Mouse (Mus musculus) E14TG2a.4 (cell line): ENCODE measurements around the gene Nfkbil1.

ENCODE experiments used
- H3K27me3 ChIP-seq: 2 replicates; pipeline ENCODE4 v1.6.1; 2014; ENCODE audit warnings: low read length, control low read depth; ENCODE audit not compliant: insufficient read depth
- H3K36me3 ChIP-seq: 2 replicates; pipeline ENCODE4 v1.6.1; 2014; ENCODE audit warnings: low read length, control low read depth; ENCODE audit not compliant: insufficient read depth
- H3K4me1 ChIP-seq: replicated peaks from 2 replicates; pipeline ENCODE4 v1.6.1; 2014; ENCODE audit warnings: low read depth, low read length, control low read depth
- H3K4me3 ChIP-seq: replicated peaks from 2 replicates; pipeline ENCODE4 v1.5.1; 2014; ENCODE audit warnings: mild to moderate bottlenecking, low read length
- H3K9me3 ChIP-seq: 2 replicates; pipeline ENCODE4 v1.6.1; 2014; ENCODE audit warnings: low read length, control low read depth
- CTCF ChIP-seq: conservative IDR thresholded peaks from 2 replicates; pipeline ENCODE4 v1.5.1; 2014; ENCODE audit warnings: low read length
- NANOG ChIP-seq: IDR thresholded peaks from 2 replicates; pipeline ENCODE4 v1.6.1; 2014; ENCODE audit warnings: borderline replicate concordance, low read length, mixed read lengths
- POU5F1 ChIP-seq: IDR thresholded peaks from 2 replicates; pipeline ENCODE4 v1.6.1; 2014; ENCODE audit warnings: low read length, borderline replicate concordance

Nfkbil1 gene

DNA sequence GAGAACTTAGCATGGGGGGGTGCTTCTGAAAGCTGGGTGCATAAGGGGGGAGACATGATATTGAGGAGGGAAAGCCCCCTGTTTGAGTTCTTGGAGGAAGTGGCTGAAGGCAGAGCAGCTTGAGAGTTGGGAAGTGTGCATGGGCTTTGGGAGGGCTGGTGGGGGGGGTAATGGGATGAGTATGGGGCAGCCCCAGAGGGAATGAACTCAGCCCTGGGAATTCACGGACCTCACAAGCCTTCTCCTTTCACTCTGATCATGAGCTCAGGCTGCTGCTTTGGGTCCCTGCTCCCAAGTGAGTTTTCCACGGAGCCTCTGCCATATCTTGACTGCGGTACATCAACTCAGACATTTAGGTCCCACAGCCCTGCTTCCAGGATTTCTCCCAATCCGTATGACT, 33.1 kb downstream of the Nfkbil1 start:
- Histone ChIP-seq H3K4me1 (peaks cover 25% of the 10 kb centered on the region; the same call in 1 of the 2 replicates), H3K4me3 (no peak overlapping the region), H3K9me3 (0 out of 2 replicates have a peak, but pooled peaks cover 5% of the 10 kb centered on the region), H3K36me3 (no peaks in the 10 kb centered on the region), H3K27me3 (peaks cover 93% of the 10 kb centered on the region)
- TF ChIP-seq NANOG = no peak
- TF ChIP-seq POU5F1 = no peak
- no peak for TF ChIP-seq CTCF

DNA sequence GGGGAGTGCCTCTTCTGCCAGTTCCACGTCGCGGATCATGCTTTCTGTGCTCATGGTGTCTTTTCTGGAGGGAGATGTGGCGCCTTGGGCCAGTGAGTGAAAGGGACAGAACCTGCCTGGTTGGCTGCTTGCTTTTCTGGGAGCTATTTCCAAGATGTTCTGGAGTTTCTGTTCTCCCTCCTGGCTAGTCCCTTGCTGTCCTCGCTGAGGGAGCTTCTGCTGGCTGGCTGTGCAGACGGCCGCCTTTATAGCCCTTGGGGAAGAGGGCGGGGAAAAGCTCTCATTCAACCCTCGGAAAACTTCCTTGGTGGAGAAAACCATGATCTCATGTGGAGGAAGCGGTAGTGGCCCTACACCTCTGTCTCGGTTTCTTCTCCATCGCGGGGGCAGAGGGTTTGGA, 33.8 kb downstream of the Nfkbil1 start, which contains the start of gene Tnf:
Gene Tnf, minus strand, starts transcription at position 221 of the 400 bp plus-strand sequence.
- Histone ChIP-seq H3K4me3 (no peak within 1 kb of the TSS), H3K27me3 (peaks cover 97% of the 10 kb centered on the region), H3K9me3 (0 out of 2 replicates have a peak, but pooled peaks cover 5% of the 10 kb centered on the region), H3K4me1 (peaks cover 25% of the 10 kb centered on the region; the same call in 1 of the 2 replicates), H3K36me3 (no peaks in the 10 kb centered on the region)
- TF ChIP-seq NANOG (no peak), POU5F1 (no peak), CTCF (no peak)

DNA sequence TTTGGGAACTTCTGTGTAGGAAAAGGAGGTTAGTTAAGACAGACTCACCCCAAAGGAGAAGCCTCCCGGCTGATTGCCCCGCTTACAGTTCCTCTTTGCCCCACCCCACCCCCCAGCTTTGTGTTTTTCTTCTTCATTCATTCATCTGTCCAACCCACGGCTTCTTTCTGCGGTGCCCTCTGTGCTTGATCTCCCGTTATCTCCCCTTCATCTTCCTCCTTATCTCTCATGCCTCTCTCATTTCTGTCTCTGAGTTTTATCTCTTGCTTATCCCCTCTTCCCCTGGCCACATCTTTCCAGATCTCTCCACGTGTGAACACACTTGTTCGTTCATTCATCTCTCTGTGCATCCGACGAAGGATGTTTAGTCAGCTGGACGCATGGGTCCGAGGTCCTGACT, 34.5 kb downstream of the Nfkbil1 start:
- no peak overlapping the region for H3K4me3 ChIP-seq
- peaks cover 30% of the 10 kb centered on the region for H3K4me1 ChIP-seq
- H3K9me3 ChIP-seq = 0 out of 2 replicates have a peak, but pooled peaks cover 5% of the 10 kb centered on the region
- TF ChIP-seq CTCF (no peak), NANOG (no peak), POU5F1 (no peak)
- H3K27me3 ChIP-seq = peaks cover 97% of the 10 kb centered on the region
- no peaks in the 10 kb centered on the region for H3K36me3 ChIP-seq

DNA sequence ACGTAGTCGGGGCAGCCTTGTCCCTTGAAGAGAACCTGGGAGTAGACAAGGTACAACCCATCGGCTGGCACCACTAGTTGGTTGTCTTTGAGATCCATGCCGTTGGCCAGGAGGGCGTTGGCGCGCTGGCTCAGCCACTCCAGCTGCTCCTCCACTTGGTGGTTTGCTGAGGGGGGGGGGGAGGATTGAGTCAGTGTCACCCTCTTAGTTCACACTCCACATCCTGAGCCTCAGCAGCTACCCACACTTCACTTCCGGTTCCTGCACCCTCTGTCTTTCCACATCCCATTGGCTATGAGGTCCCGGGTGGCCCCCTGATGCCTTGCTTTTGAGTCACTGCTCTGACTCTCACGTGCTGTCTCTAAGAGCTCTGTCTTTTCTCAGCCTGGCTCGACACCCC, 35.2 kb downstream of the Nfkbil1 start:
- H3K4me3 ChIP-seq = no peak overlapping the region
- H3K27me3 ChIP-seq = peaks cover 98% of the 10 kb centered on the region
- peaks cover 34% of the 10 kb centered on the region for H3K4me1 ChIP-seq
- H3K9me3 ChIP-seq = 0 out of 2 replicates have a peak, but pooled peaks cover 5% of the 10 kb centered on the region
- H3K36me3 ChIP-seq = no peaks in the 10 kb centered on the region
- TF ChIP-seq NANOG = no peak
- no peak for TF ChIP-seq CTCF
- TF ChIP-seq POU5F1 = no peak

DNA sequence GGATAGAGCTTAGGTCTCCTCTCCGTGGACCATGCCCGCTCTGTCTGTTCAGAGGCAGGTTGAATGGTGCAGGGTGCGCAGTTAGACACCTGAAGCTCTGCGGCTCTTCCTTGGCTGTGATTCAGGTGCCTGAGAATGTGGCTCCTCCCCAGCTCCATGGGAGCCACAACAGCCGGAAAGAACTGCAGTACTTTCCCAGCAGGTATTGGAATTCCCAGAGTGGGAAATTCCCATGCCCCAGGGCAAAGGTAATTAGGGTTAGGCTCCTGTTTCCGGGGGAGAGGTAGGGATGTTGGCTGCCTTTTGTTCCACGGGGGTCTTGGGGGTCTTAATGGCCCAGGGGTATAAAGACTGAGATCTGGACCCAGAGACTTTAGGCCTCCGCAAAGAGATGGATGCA, 36.6 kb downstream of the Nfkbil1 start:
- TF ChIP-seq NANOG (peak; percentile 93), CTCF (no peak)
- no peaks in the 10 kb centered on the region for H3K36me3 ChIP-seq
- 0 out of 2 replicates have a peak, but pooled peaks cover 5% of the 10 kb centered on the region for H3K9me3 ChIP-seq
- H3K4me3 ChIP-seq = no peak overlapping the region
- H3K4me1 ChIP-seq = peaks cover 38% of the 10 kb centered on the region
- peaks cover 98% of the 10 kb centered on the region for H3K27me3 ChIP-seq

DNA sequence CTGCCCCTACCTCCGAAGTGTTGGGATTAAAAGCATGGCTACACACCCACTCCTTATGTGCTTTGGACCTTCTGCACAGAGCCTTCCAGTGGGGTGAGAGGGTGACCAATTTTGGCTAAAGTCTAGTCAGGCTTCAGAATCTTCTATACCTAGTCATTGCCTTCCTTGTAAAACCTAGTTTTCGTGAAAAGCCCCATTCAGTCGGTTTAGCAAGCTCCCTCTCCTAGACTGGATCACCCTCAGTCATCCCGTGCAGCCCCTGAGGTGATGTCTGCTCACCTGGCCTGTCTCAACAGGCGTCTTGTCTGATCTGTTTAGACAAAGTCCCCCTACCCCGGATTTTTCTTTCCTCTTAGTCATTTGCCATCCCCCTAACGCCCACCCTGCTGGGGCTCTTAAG, 37.6 kb downstream of the Nfkbil1 start:
- no peaks in the 10 kb centered on the region for H3K36me3 ChIP-seq
- H3K9me3 ChIP-seq = 0 out of 2 replicates have a peak, but pooled peaks cover 5% of the 10 kb centered on the region
- H3K4me1 ChIP-seq = peaks cover 38% of the 10 kb centered on the region
- no peak for TF ChIP-seq POU5F1
- no peak for TF ChIP-seq CTCF
- no peak for TF ChIP-seq NANOG
- no peak overlapping the region for H3K4me3 ChIP-seq
- peaks cover 98% of the 10 kb centered on the region for H3K27me3 ChIP-seq

DNA sequence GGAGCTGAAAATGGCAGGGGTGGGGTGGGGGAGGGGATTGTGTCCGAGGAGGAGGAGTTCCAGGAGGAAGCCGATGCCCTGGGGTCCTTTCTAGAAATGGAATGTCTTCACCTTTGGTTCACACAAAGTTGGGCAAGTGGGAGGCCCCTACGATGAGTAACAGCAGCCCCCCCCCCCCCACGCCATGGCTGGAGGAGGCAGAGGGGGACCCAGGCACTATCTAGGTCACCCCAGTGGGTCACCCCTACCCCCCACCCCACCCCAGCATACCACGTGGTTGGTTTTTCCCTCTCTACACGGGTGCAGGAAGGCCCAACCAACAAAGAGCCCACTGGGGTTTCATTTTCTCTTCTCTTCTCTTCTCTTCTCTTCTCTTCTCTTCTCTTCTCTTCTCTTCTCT, 38.5 kb downstream of the Nfkbil1 start:
- Histone ChIP-seq H3K9me3 (0 out of 2 replicates have a peak, but pooled peaks cover 5% of the 10 kb centered on the region), H3K4me3 (no peak overlapping the region), H3K4me1 (peaks cover 38% of the 10 kb centered on the region), H3K36me3 (no peaks in the 10 kb centered on the region), H3K27me3 (peaks cover 94% of the 10 kb centered on the region)
- TF ChIP-seq NANOG (no peak), CTCF (no peak), POU5F1 (no peak)

DNA sequence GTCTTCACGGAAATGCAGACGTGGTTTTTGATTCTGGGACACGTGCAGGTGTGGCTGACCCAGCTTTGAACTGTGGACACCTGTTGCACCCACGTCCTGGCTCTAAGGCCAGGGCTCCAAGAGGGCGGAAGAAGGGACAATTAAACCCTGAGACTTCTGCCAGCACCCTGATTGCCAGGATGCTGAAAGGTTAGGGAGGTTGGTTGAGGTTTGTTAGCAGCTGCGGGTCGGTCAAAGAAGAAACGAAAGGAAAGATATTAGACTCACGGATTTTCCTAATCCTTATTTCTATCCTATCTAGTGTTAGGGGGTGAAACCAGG, 39.3 kb downstream of the Nfkbil1 start:
- Histone ChIP-seq H3K9me3 (0 out of 2 replicates have a peak, but pooled peaks cover 5% of the 10 kb centered on the region), H3K4me3 (peak overlapping the region; percentile 73), H3K36me3 (no peaks in the 10 kb centered on the region), H3K27me3 (peaks cover 85% of the 10 kb centered on the region), H3K4me1 (peaks cover 32% of the 10 kb centered on the region)
- TF ChIP-seq POU5F1 = no peak
- TF ChIP-seq CTCF = no peak
